21 mouse cellular contexts compared by ENCODE assay signal in genomic region chr17:31543574-31543973, GRCm38 (mm10). TPM values are rescaled to one million over a fixed set of nuclear protein-coding genes. Genes with fewer than 3 reads are reported as not detected.
DNase-seq lines count a peak whose midpoint lies in the region; ATAC-seq and TF ChIP-seq lines count a peak whose summit lies in the region.
"Had no signal": no experiment of that assay in that cellular context is flagged by ENCODE, and none has a peak within 500 bp of the region (broad histone marks: within the 10 kb centered on the region; RNA-seq: fewer than 3 reads in every experiment).

No protein-coding gene starts in this region.

- H3K4me1 ChIP-seq in lung, embryonic 14.5 days (ENCODE audit: insufficient read depth) = no peaks in the 10 kb centered on the region; the same call in 1 of the 2 replicates

- no peak for TF ChIP-seq CTCF in lung, embryonic 14.5 days (IDR thresholded peaks at IDR 0.05; ENCODE audit: low read depth)

- H3K4me3 ChIP-seq in lung, embryonic 14.5 days (ENCODE audit: low read depth, low read length) = no peak overlapping the region
- H3K4me3 ChIP-seq: erythroblast, embryonic 14.5 days; forebrain, embryonic 15.5 days; heart, embryonic 10.5 days had no signal

- no peak overlapping the region for H3K4me2 ChIP-seq in lung, embryonic 14.5 days
- H3K4me2 ChIP-seq: forebrain, embryonic 15.5 days had no signal

- no peaks in the 10 kb centered on the region for H3K27me3 ChIP-seq in lung, embryonic 14.5 days (ENCODE audit: insufficient read depth, low read length)
- H3K27me3 ChIP-seq: CH12.LX; forebrain, embryonic 15.5 days had no signal

- DNase-seq in adrenal gland, adult 8-10 months = peak; percentile 27
- DNase-seq in adrenal gland, postnatal 25 days = no peak
- DNase-seq in lung, embryonic 14.5 days = peak; percentile 51
- DNase-seq in lung, postnatal 25 days (ENCODE audit: low spot score) = no peak
- peak; percentile 37 for DNase-seq in adrenal gland, postnatal 10 days
- DNase-seq in lung, postnatal 36 days = peak; percentile 56
- no peak for DNase-seq in right cerebral cortex, postnatal 25 days
- DNase-seq in right cerebral cortex, postnatal 10 days (ENCODE audit: low spot score in 2 of 2) = no peak
- DNase-seq: cerebellum, adult 11 months; cerebellum, postnatal 25 days; gastrocnemius, postnatal 36 days; heart, postnatal 14 days; layer of hippocampus, postnatal 36 days; right cerebral cortex, postnatal 4 days had no signal

- H3K27ac ChIP-seq in lung, embryonic 14.5 days (ENCODE audit: low read depth) = no peak overlapping the region
- H3K27ac ChIP-seq: forebrain, embryonic 15.5 days; heart, embryonic 10.5 days; kidney, postnatal 0 days; macrophage had no signal

- H3K9ac ChIP-seq in lung, embryonic 14.5 days = no peak overlapping the region
- H3K9ac ChIP-seq: forebrain, embryonic 15.5 days had no signal

- 12% methylated on average over 6 of the region's 6 CpGs for WGBS in lung, embryonic 14.5 days

- no peaks in the 10 kb centered on the region for H3K9me3 ChIP-seq in lung, embryonic 14.5 days (ENCODE audit: low read depth, low read length)
- H3K9me3 ChIP-seq: forebrain, embryonic 15.5 days; heart, embryonic 10.5 days had no signal

- H3K36me3 ChIP-seq in lung, embryonic 14.5 days (ENCODE audit: insufficient read depth) = no peaks in the 10 kb centered on the region
- H3K36me3 ChIP-seq: forebrain, embryonic 15.5 days; heart, embryonic 10.5 days had no signal

- ATAC-seq in lung, embryonic 14.5 days (ENCODE audit: insufficient read depth) = no peak
- ATAC-seq: forebrain, embryonic 15.5 days; intestine, embryonic 16.5 days had no signal

RNA-seq across cellular contexts. Expression of gene Pknox1, which starts 21.0 kb away (rescaled TPM):
- total RNA-seq in adrenal gland, adult 8-10 months (2022) = 10 to 100 TPM; 20.6 to 28.1 (median 24.2) TPM
- total RNA-seq in adrenal gland, postnatal 25 days (2021) = 23.9 and 25.0 TPM in 2 replicates
- 53.3 and 54.1 TPM in 2 replicates for polyA plus RNA-seq in lung, embryonic 14.5 days (2014; fragmentation: Nextera tagmentation; extraction: Ambion mirVana)
- total RNA-seq in adrenal gland, postnatal 10 days (2021) = 10 to 100 TPM; 15.4 to 21.8 TPM

RNA-seq across cellular contexts. Expression of gene Ndufv3, which starts 23.7 kb away (rescaled TPM):
- 100 to 1,000 TPM; 254 to 452 (median 371) TPM for total RNA-seq in adrenal gland, adult 8-10 months (2022)
- total RNA-seq in adrenal gland, postnatal 25 days (2021) = 379 and 390 TPM in 2 replicates
- polyA plus RNA-seq in lung, embryonic 14.5 days (2014; fragmentation: Nextera tagmentation; extraction: Ambion mirVana) = 238 and 257 TPM in 2 replicates
- 100 to 1,000 TPM; 637 to 664 TPM for total RNA-seq in adrenal gland, postnatal 10 days (2021)

RNA-seq across cellular contexts. Expression of gene Wdr4, which starts 23.8 kb away (rescaled TPM):
- 10 to 100 TPM; 21.5 to 30.9 (median 26.1) TPM for total RNA-seq in adrenal gland, adult 8-10 months (2022)
- 16.1 and 27.8 TPM in 2 replicates for total RNA-seq in adrenal gland, postnatal 25 days (2021)
- polyA plus RNA-seq in lung, embryonic 14.5 days (2014; fragmentation: Nextera tagmentation; extraction: Ambion mirVana) = 40.5 and 46.3 TPM in 2 replicates
- total RNA-seq in adrenal gland, postnatal 10 days (2021) = 10 to 100 TPM; 22.9 to 28.0 TPM

Comparison
In these comparisons a context has a peak if more than half of its experiments do, and no peak if none do; other contexts are left out.
1. DNase-seq: peak in adrenal gland, adult 8-10 months (single experiment), lung, embryonic 14.5 days (single experiment), adrenal gland, postnatal 10 days (single experiment) and lung, postnatal 36 days (single experiment); none in adrenal gland, postnatal 25 days (single experiment), lung, postnatal 25 days (single experiment), right cerebral cortex, postnatal 25 days (single experiment) and right cerebral cortex, postnatal 10 days (0 of 2).